Mouse (Mus musculus): Measurements from ENCODE around the gene 4930579F01Rik.

GRCm38 (mm10) chr3:138143315-138144059, 50.1 kb downstream of the 4930579F01Rik start, which contains the start of gene Trmt10a:
- peak; percentile 58; the same call in 1 of the 2 replicates for TF ChIP-seq CTCF (IDR thresholded peaks at IDR 0.05; ENCODE audit: borderline replicate concordance, control insufficient read depth, extremely low read depth, insufficient read depth, low read length, poor library complexity)
- peak; percentile 86 for TF ChIP-seq POLR2A (IDR thresholded peaks at IDR 0.05; ENCODE audit: control insufficient read depth, extremely low read depth, insufficient read depth, low read length, poor library complexity)

Measured in thymus, adult 2 months (tissue).